Mouse (Mus musculus): ENCODE data around the gene Kctd2.
"Not testable (repeated sequence)": the region's sequence is repeated elsewhere in the genome, so short reads cannot be mapped to it uniquely, and the experiment has no call there.

Gene Kctd2

DNA sequence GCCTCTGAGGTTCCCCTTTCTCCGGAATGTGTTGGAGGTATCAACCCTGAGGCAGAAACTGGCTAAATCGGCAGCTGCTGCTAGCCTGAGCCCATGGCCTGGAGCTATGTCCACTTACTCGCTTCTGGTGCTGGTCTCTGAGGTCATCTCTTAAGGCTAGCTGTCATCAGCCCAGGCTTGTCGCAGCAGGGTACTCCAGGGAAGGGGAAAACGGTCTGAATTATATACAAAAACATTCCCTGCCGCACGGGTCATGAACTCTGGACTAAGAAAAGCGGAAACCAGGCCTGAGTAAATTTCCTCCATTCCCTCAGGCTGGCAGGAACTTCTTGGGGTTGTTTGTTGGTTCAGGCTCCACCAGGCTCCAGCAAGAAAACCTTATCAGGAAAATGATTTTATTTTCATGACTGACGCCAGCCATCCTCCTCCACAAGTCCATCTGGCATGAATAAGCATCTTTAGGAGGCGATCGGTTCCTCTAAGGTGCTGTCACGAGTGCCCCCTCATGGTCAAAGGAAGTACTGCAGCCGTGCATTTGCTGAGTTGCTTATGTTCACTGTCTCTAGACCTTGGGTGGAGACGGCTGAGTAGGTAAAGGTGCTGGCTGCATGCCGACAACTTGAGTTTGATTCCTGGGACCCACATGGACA is 53.8 kb downstream of the Kctd2 start:
- DNase-seq (ENCODE audit: low spot score in 2 of 2) = peak; percentile 96

DNA sequence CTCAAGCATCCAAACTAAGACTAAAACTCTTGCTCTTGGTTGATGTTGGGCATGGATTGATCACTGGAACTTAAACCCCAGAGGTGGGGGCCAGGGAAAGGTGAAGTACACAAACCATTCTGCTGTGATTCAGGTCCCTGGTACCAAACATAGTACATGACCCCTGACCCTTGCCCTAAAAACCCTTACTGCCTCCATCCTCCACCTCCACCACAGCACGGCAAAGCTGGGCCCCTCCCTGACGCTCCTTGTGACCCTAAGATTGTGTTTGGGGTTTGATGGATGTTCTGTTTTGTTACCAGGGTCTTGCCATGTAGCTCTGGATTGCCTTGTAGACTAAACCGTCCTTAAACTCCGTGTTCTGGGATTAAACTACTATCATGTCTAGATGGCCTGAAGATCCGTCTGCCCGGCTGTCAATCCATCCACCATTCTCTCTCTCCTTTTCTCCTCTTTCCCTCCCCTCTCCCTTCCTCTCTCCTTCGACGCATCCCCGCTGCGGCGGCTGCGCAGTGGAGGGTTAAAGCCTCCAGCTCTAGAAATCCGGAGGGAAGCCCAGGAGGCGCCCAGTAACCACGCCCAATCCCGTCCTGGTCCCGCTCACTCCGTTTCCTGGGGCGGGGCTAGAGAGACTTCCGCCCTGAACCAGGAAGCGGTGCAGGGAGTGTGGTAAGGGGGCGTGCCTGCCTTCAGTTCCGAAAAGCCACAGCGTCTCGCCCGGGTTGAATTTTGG is 55.3 kb downstream of the Kctd2 start, which contains the start of gene Armc7:
Gene Armc7, plus strand, starts transcription at position 643 of the 733 bp plus-strand sequence.
- DNase-seq (ENCODE audit: low spot score in 2 of 2) = peak; percentile 96

DNA sequence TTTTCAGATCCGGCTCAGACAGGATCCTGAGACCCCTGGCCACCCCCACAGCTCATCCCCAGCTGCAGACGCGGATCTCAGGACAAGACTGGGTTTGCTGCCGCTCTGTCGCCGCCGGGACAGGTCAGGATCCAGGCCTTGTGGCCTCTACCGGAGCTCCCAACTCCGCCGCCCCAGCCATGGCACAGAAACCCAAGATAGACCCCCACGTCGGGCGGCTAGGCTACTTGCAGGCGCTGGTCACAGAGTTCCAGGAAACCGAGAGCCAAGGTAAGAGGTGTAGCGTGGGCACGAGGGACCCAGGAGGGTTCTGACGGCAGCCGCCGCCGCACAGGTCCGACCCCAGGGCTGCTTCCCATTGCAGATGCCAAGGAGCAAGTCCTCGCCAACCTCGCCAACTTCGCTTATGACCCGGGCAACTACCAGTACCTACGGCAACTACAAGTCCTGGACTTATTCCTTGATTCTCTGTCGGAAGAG is 55.9 kb downstream of the Kctd2 start:
- no peak for DNase-seq (ENCODE audit: low spot score in 2 of 2)

DNA sequence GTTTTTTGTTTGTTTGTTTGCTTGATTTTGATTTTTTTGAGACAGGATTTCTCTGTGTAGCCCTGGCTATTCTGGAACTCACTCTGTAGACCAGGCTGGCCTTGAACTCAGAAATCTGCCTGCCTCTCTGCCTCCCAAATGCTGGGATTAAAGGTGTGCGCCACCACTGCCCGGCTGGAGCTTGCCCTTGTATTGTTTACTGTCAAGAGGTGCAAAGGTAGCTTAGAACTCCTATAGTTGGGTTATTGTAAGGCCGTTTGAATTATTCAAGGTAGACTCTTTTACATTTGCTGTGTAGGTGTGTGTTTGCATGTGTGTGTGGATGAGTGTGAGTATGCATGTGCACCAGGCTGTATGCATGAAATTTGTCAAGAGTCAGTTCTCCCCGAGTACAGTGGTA is 56.7 kb downstream of the Kctd2 start:
- not testable (repeated sequence) for DNase-seq (ENCODE audit: low spot score in 2 of 2)

DNA sequence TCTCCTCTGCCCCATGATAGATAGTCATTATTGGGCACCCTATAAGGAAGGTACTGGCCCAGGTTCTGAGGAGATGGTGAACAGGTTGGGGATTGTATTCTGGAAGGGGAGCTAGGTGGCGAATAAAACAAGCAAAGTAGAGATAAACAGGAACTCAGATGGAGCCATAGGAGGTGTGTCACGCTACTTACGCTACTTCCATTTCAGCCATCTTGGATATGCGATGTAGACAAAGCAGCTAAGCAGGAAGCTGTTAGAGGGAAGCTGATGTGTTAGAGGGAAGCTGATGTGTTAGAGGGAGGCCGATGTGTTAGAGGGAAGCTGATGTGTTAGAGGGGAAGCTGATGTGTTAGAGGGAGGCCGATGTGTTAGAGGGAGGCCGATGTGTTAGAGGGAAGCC is 57.5 kb downstream of the Kctd2 start:
- DNase-seq (ENCODE audit: low spot score in 2 of 2) = not testable (repeated sequence)

DNA sequence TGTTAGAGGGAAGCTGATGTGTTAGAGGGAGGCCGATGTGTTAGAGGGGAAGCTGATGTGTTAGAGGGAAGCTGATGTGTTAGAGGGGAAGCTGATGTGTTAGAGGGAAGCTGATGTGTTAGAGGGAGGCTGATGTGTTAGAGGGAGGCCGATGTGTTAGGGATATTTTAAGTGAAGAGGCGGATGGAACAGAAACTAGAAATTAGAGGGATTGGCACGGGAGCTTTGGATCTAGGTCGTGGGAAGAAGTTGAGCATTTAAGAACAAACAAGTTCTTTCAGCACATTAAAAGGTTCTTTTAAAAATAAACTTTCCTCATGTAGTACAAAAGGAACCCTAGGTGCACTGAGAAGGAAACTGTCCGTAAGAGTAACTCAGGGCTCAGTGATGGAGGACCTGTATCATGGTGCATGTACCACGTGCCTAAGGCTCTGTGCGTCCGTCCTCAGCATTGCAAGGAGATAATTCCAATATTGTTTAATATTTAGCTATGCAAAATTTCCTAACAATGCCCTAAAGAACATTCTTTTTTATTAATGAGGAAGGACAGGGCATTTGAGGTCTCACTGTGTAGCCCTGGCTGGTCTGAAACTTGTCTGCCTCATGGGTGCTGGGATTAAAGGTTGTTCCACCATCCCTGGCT is 58.5 kb downstream of the Kctd2 start:
- DNase-seq (ENCODE audit: low spot score in 2 of 2) = no peak
